Comparison of ENCODE assay signal across 12 mouse cellular contexts in genomic region chr4:35192725-35193124, GRCm38 (mm10). TPM values are rescaled to one million over a fixed set of nuclear protein-coding genes. Genes with fewer than 3 reads are reported as not detected.
DNase-seq lines count a peak whose midpoint lies in the region; ATAC-seq and TF ChIP-seq lines count a peak whose summit lies in the region.
"Had no signal": no experiment of that assay in that cellular context is flagged by ENCODE, and none has a peak within 500 bp of the region (broad histone marks: within the 10 kb centered on the region; RNA-seq: fewer than 3 reads in every experiment).

No protein-coding gene starts in this region.

- DNase-seq in thymus, postnatal 0 days (ENCODE audit: low spot score), result peak; percentile 13
- DNase-seq in thymus, postnatal 25 days, result no peak
- DNase-seq in forebrain, postnatal 0 days, result peak; percentile 50
- no peak for DNase-seq in B cell, adult 2 months
- no peak for DNase-seq in gastrocnemius, postnatal 36 days
- DNase-seq in thymus, postnatal 36 days, result no peak
- DNase-seq: right cerebral cortex, postnatal 14 days had no signal

- H3K27ac ChIP-seq in intestine, embryonic 15.5 days, result 0 out of 2 replicates have a peak overlapping the region, but pooled peaks have one; percentile 51
- H3K27ac ChIP-seq in intestine, embryonic 16.5 days (ENCODE audit: low read length), result no peak overlapping the region
- H3K27ac ChIP-seq in forebrain, postnatal 0 days (ENCODE audit: low read depth, low read length), result no peak overlapping the region
- H3K27ac ChIP-seq: embryonic facial prominence, embryonic 15.5 days; liver, embryonic 15.5 days had no signal

- peak; percentile 58 for TF ChIP-seq CTCF in forebrain, postnatal 0 days (IDR thresholded peaks at IDR 0.05; ENCODE audit: low read depth)

- no peaks in the 10 kb centered on the region for H3K9me3 ChIP-seq in intestine, embryonic 15.5 days
- no peaks in the 10 kb centered on the region for H3K9me3 ChIP-seq in intestine, embryonic 16.5 days (ENCODE audit: control insufficient read depth, low read length)
- no peaks in the 10 kb centered on the region for H3K9me3 ChIP-seq in forebrain, postnatal 0 days (ENCODE audit: low read length)
- H3K9me3 ChIP-seq: embryonic facial prominence, embryonic 15.5 days; liver, embryonic 15.5 days had no signal

- peaks cover 3% of the 10 kb centered on the region; the same call in 1 of the 2 replicates for H3K4me1 ChIP-seq in intestine, embryonic 15.5 days (replicated peaks)
- H3K4me1 ChIP-seq in intestine, embryonic 16.5 days (ENCODE audit: control insufficient read depth, insufficient read depth, low read length), result no peaks in the 10 kb centered on the region
- H3K4me1 ChIP-seq in forebrain, postnatal 0 days (ENCODE audit: insufficient read depth), result no peaks in the 10 kb centered on the region
- H3K4me1 ChIP-seq: embryonic facial prominence, embryonic 15.5 days had no signal

- H3K36me3 ChIP-seq in intestine, embryonic 15.5 days, result 0 out of 2 replicates have a peak, but pooled peaks cover 5% of the 10 kb centered on the region
- no peaks in the 10 kb centered on the region for H3K36me3 ChIP-seq in intestine, embryonic 16.5 days (ENCODE audit: control insufficient read depth, insufficient read depth, low read length)
- peaks cover 22% of the 10 kb centered on the region for H3K36me3 ChIP-seq in forebrain, postnatal 0 days (ENCODE audit: insufficient read depth)
- H3K36me3 ChIP-seq: liver, embryonic 15.5 days had no signal

- WGBS in intestine, embryonic 15.5 days, result 34% methylated on average over 7 of the region's 7 CpGs
- WGBS in intestine, embryonic 16.5 days, result 40% methylated on average over 7 of the region's 7 CpGs
- 37% methylated on average over 7 of the region's 7 CpGs for WGBS in forebrain, postnatal 0 days

- H3K4me3 ChIP-seq in intestine, embryonic 15.5 days (replicated peaks), result no peak overlapping the region
- no peak overlapping the region for H3K4me3 ChIP-seq in intestine, embryonic 16.5 days (ENCODE audit: low read length)
- H3K4me3 ChIP-seq in forebrain, postnatal 0 days (ENCODE audit: low read depth, low read length), result no peak overlapping the region
- H3K4me3 ChIP-seq: embryonic facial prominence, embryonic 15.5 days; liver, embryonic 15.5 days had no signal

- no peak overlapping the region for H3K4me2 ChIP-seq in intestine, embryonic 15.5 days (replicated peaks)
- H3K4me2 ChIP-seq in intestine, embryonic 16.5 days (ENCODE audit: low read depth, low read length), result no peak overlapping the region
- H3K4me2 ChIP-seq in forebrain, postnatal 0 days (ENCODE audit: low read depth), result no peak overlapping the region
- H3K4me2 ChIP-seq: embryonic facial prominence, embryonic 15.5 days; liver, embryonic 15.5 days had no signal

- no peak overlapping the region for H3K9ac ChIP-seq in intestine, embryonic 15.5 days
- no peak overlapping the region for H3K9ac ChIP-seq in intestine, embryonic 16.5 days (ENCODE audit: low read depth, low read length)
- no peak overlapping the region for H3K9ac ChIP-seq in forebrain, postnatal 0 days
- H3K9ac ChIP-seq: embryonic facial prominence, embryonic 15.5 days; liver, embryonic 15.5 days had no signal

- no peaks in the 10 kb centered on the region for H3K27me3 ChIP-seq in intestine, embryonic 15.5 days (replicated peaks)
- H3K27me3 ChIP-seq in intestine, embryonic 16.5 days (replicated peaks; ENCODE audit: control insufficient read depth, insufficient read depth, low read length), result no peaks in the 10 kb centered on the region
- H3K27me3 ChIP-seq in forebrain, postnatal 0 days (ENCODE audit: insufficient read depth, low read length), result no peaks in the 10 kb centered on the region
- H3K27me3 ChIP-seq: embryonic facial prominence, embryonic 15.5 days; liver, embryonic 15.5 days had no signal

- intact Hi-C loops in gastrocnemius, postnatal 36 days (cut with DNase I), result loop anchor here (10.0 kb wide), 1 partner anchor 238 kb away; no protein-coding TSS in a partner anchor

- ATAC-seq in intestine, embryonic 15.5 days, result no peak
- ATAC-seq in intestine, embryonic 16.5 days, result no peak
- no peak for ATAC-seq in forebrain, postnatal 0 days

RNA-seq across cellular contexts. Expression of gene C9orf72, which starts 33.2 kb away (rescaled TPM):
- polyA plus RNA-seq in intestine, embryonic 15.5 days (2015; fragmentation: Nextera tagmentation; extraction: Ambion mirVana), result 11.7 and 11.9 TPM in 2 replicates
- 9.6 and 11.5 TPM in 2 replicates for polyA plus RNA-seq in intestine, embryonic 16.5 days (2015; fragmentation: Nextera tagmentation; extraction: Ambion mirVana)
- 7.3 TPM in 2 replicates for polyA plus RNA-seq in thymus, postnatal 0 days (2015; fragmentation: Nextera tagmentation; extraction: Ambion mirVana)
- 56.5 and 61.5 TPM in 2 replicates for total RNA-seq in forebrain, postnatal 0 days (2014; rRNA removed)
- polyA plus RNA-seq in forebrain, postnatal 0 days (2015; fragmentation: Nextera tagmentation; extraction: Ambion mirVana), result 44.6 and 47.7 TPM in 2 replicates
- 10 to 100 TPM; 10.6 to 10.7 TPM for total RNA-seq in gastrocnemius, postnatal 36 days (2021)

RNA-seq across cellular contexts. Expression of gene Mob3b, which starts 35.4 kb away (rescaled TPM):
- polyA plus RNA-seq in intestine, embryonic 15.5 days (2015; fragmentation: Nextera tagmentation; extraction: Ambion mirVana), result 30.2 and 32.1 TPM in 2 replicates
- 27.3 and 27.5 TPM in 2 replicates for polyA plus RNA-seq in intestine, embryonic 16.5 days (2015; fragmentation: Nextera tagmentation; extraction: Ambion mirVana)
- polyA plus RNA-seq in thymus, postnatal 0 days (2015; fragmentation: Nextera tagmentation; extraction: Ambion mirVana), result 4.7 and 6.2 TPM in 2 replicates
- total RNA-seq in forebrain, postnatal 0 days (2014; rRNA removed), result 3.0 and 3.2 TPM in 2 replicates
- polyA plus RNA-seq in forebrain, postnatal 0 days (2015; fragmentation: Nextera tagmentation; extraction: Ambion mirVana), result 2.1 and 4.3 TPM in 2 replicates
- total RNA-seq in gastrocnemius, postnatal 36 days (2021), result 1 to 10 TPM in 1 of 2 experiments, under 1 TPM in 1; 0.38 to 1.1 TPM

RNA-seq across cellular contexts. Expression of gene Ifnk, which starts 40.9 kb away (rescaled TPM):
- 0.49 and 0.64 TPM in 2 replicates for polyA plus RNA-seq in intestine, embryonic 15.5 days (2015; fragmentation: Nextera tagmentation; extraction: Ambion mirVana)
- 0.29 and 0.45 TPM in 2 replicates for polyA plus RNA-seq in intestine, embryonic 16.5 days (2015; fragmentation: Nextera tagmentation; extraction: Ambion mirVana)
- polyA plus RNA-seq in thymus, postnatal 0 days (2015; fragmentation: Nextera tagmentation; extraction: Ambion mirVana), result 0.17 TPM in 1 of 2 replicates, not detected in the other
- total RNA-seq in forebrain, postnatal 0 days (2014; rRNA removed), result not detected in 2 replicates
- polyA plus RNA-seq in forebrain, postnatal 0 days (2015; fragmentation: Nextera tagmentation; extraction: Ambion mirVana), result not detected in 2 replicates
- total RNA-seq in gastrocnemius, postnatal 36 days (2021), result not detected
- total RNA-seq: hematopoietic stem cell, adult 5-6 weeks had no signal
- polyA plus RNA-seq: embryonic facial prominence, embryonic 15.5 days had no signal

Comparison
In these comparisons a context has a peak if more than half of its experiments do, and no peak if none do; other contexts are left out.
1. DNase-seq: peak in thymus, postnatal 0 days (single experiment) and forebrain, postnatal 0 days (single experiment); none in thymus, postnatal 25 days (single experiment), B cell, adult 2 months (0 of 2), gastrocnemius, postnatal 36 days (0 of 2) and thymus, postnatal 36 days (0 of 2).